Mouse (Mus musculus) ovary, postnatal 10 days (tissue): ENCODE data around the gene Vstm4.
A peak's percentile ranks its signal among the peaks of the same experiment; 100 is the strongest.

ENCODE experiments used
- DNase-seq: peaks from one replicate; pipeline ENCODE4 v3.0.0; 2022; ENCODE audit warnings: low spot score

The Vstm4 gene

GRCm38 (mm10) chr14:32856681-32857328 lies at the start of gene Vstm4:
Gene Vstm4, plus strand, starts transcription at chr14:32856756.
- DNase-seq = peak; percentile 46

GRCm38 (mm10) chr14:32810111-32810510 lies 46.4 kb upstream of the Vstm4 start:
- no peak for DNase-seq

DNA sequence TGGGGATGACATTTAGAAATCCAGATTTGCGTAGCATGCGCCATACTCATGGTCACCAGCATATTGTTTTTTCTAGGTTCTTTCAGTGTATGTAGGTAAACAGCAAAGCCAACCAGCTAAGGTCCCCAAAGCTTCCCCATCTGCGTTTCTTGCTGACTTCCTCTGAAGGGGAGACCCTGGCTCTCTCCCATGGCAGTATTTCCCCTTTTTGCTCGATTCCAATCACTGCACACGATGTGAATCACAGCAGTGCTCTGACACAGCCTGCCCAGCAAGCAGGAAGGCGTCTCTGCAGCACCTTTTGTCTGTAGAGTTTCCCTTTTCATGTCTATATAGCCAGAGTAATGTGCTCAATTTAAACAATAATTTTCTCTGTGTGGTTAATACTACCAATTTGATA lies 44.1 kb upstream of the Vstm4 start:
- DNase-seq = no peak

- DNase-seq = no peak
These were observed 41.6 kb upstream of the Vstm4 start for GRCm38 (mm10) chr14:32814961-32815360.

DNA sequence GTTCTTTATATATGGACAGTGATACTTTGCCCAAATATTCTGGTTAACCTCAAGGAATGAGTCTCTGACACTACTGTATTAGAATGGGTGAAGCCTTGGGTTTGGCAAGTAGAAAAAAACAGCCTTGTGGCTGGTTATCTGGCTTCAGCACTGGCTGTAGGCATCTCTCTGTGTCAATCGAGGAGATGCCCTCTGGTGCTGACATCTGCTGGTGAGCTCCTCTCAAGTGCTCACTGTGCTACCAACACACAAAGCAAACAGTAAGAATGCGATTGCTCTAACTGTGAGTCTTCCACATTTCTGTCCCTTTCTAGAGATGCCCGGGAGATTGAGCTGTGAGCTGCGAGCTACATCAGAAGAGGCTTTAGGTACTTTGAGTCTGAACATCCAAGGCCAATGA lies 40.0 kb upstream of the Vstm4 start:
- DNase-seq = no peak

DNA sequence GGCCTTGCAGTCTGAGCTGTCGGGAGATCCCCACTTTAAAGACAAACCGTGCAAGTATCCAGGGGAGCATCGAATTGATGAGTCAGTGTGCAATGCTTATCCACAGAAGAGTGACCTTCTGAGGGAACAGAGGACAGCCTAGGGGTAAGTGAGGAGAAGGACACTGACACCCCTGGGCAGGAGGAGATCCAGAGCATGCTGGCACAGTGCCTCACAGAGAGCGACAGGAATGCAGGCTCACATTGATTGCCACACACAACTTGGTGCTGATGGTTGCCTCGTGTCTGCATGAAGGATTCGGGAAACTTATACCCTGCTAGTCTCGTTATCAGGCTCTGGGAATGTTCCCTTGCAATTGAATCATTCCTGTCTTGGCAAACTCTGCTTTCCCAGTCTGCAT lies 39.3 kb upstream of the Vstm4 start:
- DNase-seq = no peak

DNA sequence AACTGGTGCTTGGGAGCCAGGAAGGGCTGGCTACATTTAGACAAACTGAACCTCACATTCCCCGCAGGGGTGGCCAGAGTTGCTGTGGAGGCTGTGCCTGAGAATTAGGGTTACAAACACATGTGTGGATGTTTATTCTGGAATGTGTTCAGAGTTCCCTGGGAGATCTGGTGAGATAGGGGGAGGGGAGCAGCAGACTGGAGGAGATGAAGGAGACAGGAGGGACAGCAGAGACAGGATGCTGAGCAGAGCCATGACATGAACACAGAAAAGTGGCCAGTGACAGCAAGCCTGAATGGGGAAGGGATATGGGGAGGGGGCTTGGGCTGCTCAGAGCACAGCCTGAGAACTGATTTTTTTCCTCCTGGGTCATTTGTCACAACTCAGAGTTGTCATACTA lies 37.3 kb upstream of the Vstm4 start:
- no peak for DNase-seq

DNA sequence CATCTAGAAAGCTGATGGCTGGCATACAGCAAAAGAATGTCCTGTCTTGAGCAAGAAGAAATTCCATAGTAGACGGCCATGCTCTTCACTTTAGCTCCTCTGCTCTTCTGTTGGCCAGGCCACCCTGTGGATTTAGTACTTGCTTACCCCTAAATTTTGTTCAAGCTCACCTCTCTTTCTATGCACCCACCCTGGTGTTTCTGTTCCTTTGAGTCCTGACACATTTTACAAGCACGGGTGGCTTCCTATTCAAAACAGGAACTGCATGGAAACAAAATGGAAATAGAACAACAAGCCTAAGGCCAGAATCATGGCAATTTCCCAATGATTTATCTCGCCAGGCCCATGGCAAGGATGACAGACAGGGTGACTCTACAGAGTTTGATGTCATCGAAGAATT lies 33.7 kb upstream of the Vstm4 start:
- no peak for DNase-seq

DNA sequence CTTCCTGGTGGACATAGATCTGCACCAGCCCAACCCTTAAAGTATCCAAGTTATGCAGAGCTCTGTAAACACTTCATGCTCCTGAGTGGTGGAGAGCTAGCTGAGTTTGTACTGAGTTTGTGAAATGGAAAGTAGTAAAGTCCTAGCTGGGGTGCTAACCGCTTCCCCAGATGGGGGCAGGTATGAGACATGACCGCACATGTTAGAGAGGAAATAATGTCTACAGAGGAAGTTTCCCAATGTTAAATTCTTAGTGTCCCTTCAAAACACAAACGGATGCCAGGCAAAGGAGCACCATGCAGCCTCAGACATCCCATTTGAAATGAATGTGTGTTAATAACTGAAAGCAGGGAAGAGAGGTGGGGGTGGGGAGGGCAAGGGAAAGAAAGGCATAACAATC lies 32.7 kb upstream of the Vstm4 start:
- no peak for DNase-seq

- no peak for DNase-seq
These were observed 32.0 kb upstream of the Vstm4 start for GRCm38 (mm10) chr14:32824267-32825150.

DNA sequence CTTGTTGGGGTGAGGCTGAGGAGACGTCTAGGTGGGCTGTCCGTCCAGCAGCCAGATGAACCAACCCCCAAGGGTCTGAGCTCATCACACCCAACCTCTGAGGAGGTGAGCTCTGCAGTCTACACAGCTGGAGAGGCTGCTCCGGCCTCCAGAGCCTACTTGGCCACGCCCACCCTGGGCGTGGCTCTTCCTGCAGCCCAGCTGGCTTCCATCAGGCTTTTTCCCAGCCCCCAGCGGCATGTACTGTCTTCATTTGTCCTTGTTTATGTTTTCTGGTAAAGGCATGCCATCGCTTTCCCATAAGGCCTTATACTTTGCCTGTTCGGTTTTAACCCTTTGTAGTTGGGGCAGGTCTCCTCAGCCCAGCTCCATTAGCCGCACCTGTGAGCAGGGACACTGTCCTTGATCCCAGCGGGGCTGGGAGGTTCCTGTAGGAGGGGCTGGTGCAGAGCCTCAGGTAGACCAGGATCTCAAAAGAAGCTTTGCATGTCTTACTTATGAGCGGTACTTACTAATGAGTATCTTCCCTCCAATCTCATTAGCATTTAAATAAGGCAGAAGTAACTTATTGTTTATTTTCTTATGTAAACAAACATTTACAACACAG lies 31.0 kb upstream of the Vstm4 start:
- DNase-seq = no peak

DNA sequence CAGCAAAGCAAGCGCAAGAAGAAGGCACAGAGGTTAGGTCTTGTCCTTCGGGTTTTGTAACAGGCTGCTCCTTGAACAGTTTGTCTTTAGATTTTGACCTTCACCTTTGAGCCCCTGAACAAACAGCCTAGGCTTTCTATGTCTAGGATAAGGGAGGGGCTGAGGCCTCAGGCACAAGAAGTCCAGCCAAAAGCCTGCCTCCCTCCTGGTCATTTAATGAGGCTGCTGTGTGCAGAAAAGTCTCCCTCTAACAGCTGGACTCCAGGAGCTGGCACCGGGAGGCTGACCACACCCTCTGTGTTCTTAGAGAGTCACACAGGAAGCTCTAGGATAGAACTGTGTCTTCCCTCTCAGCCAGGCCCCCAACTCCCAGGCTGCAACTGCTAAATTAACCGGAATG lies 29.4 kb upstream of the Vstm4 start:
- DNase-seq = no peak

GRCm38 (mm10) chr14:32827994-32828650 lies 28.4 kb upstream of the Vstm4 start:
- no peak for DNase-seq

DNA sequence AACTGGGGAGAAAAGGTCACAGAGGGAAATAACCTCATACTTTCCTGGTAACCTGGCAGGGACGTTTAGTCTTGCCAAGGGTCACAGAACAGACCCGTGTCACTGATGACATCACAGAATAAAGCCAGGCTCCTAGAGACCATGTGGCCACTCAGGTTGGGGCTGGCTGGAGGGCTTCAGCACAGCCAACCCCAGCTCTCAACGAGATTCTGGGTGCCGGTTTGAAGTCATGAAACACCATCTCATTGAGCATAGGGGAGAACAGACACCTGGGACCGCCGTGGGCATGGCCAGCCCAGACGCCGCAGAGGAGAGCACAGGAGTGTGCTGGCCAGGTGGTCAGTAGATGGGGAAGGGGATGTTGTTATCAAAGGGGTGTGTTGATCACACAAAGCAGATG lies 22.7 kb upstream of the Vstm4 start, which contains the start of gene Fam170b:
Gene Fam170b, plus strand, starts transcription at position 116 of the 400 bp plus-strand sequence.
- DNase-seq = no peak

GRCm38 (mm10) chr14:32835181-32835580 lies 21.4 kb upstream of the Vstm4 start:
- DNase-seq = no peak

GRCm38 (mm10) chr14:32835596-32835995 lies 21.0 kb upstream of the Vstm4 start:
- DNase-seq = no peak

GRCm38 (mm10) chr14:32836191-32836590 lies 20.4 kb upstream of the Vstm4 start:
- DNase-seq = no peak

DNA sequence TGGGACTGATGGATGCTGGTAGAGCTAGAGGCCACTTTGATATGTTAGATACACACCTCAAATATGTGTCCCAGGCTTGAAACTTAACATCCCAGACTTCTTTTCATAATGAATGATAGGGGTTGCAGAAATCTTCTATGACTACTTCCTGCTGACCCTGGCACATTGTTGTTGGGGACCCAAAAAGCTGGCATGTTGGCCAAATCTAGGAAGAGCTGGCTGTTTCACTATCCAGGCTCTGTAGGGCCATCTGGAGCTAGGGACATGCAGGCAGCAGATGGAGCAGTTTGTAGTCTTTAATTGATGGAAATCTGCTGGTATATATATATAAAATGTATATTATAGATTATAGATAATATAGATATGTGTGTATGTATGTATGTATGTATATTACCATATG lies 14.5 kb upstream of the Vstm4 start:
- DNase-seq = no peak

DNA sequence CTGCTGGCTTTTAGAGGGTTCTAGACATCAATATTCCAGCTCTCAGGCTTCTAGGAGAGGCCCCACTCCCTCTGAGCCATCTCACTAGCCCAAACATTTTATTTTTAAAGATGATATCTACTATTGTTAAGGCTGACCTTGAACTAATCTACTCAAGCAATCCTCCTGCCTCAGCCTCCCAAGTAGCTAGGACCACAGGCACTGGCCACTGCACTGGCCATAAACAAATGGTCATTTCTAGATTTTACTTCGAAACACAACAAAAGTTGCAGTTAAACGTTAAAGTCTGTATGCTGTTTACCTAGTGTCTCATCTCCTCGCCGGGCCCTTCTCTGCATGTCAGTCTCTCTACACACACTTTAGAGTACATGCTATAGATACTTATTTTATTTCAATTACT lies 2.5 kb upstream of the Vstm4 start:
- no peak for DNase-seq

GRCm38 (mm10) chr14:32856246-32856645 lies 310 bp upstream of the Vstm4 start:
- no peak for DNase-seq

- DNase-seq = no peak
These were observed 1.8 kb downstream of the Vstm4 start for GRCm38 (mm10) chr14:32858361-32858760.

- DNase-seq = no peak
These were observed 2.5 kb downstream of the Vstm4 start for GRCm38 (mm10) chr14:32858941-32859510.
